Mouse (Mus musculus) bone marrow macrophage, adult 2 months (primary cell): Measurements from ENCODE around the gene Mta3.

ENCODE experiments used
- CTCF ChIP-seq: IDR thresholded peaks from 2 replicates; pipeline ENCODE4 v1.5.1; 2012; ENCODE audit warnings: low read depth, mild to moderate bottlenecking, low read length, moderate library complexity
- POLR2A ChIP-seq: IDR thresholded peaks from 2 replicates; pipeline ENCODE4 v1.6.1; 2012; ENCODE audit warnings: mild to moderate bottlenecking, low read depth, low read length, borderline replicate concordance

DNA sequence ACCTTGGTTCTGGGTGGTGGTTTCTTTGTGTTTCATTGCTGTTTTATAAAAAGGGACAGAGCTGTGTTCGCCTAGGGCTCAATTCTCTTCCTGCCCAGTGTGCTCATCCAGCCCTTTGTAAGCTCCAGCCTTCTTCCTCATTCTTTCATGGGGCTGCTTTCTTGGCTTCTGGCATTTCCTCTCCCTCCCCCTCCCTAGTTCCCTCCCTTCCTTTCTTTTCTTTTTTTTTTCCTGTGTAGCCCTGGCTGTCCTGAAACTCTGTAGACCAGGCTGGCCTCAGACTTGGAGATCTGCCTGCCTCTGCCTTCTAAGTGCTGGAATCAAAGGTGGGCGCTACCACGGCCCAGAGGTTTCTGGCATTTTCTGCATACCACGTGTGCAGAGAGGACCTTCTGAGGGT is 21.7 kb downstream of the Mta3 start:
- no peak for TF ChIP-seq CTCF
- no peak for TF ChIP-seq POLR2A
